Mouse (Mus musculus) midbrain, embryonic 11.5 days (tissue): ENCODE measurements around the gene Zfp456. TPM values are rescaled to one million over a fixed set of nuclear protein-coding genes. Genes with fewer than 3 reads are reported as not detected.
"Not testable (repeated sequence)": the region's sequence is repeated elsewhere in the genome, so short reads cannot be mapped to it uniquely, and the experiment has no call there.

Source experiments
- ATAC-seq: fragments of 200-750 bp; cut with Nextera tagmentation; 2 replicates; pipeline ENCODE4 v1.8.0; 2017; ENCODE audit warnings: moderate TSS enrichment, moderate library complexity; ENCODE audit not compliant: low FRiP score
- DNase-seq: peaks from one replicate; pipeline ENCODE4 v3.0.0; 2015; ENCODE audit warnings: low spot score; ENCODE audit errors: missing footprints
- H3K27ac ChIP-seq: fragments of 300-500 bp; sonication (generic); 2 replicates; pipeline ENCODE4 v1.5.1; 2014; ENCODE audit warnings: low read depth, low read length
- H3K27me3 ChIP-seq: fragments of 300-500 bp; sonication (generic); 2 replicates; pipeline ENCODE4 v1.6.1; 2014; ENCODE audit warnings: mild to moderate bottlenecking, low read length, moderate library complexity, mixed read lengths; ENCODE audit not compliant: control insufficient read depth, insufficient read depth
- H3K36me3 ChIP-seq: fragments of 300-500 bp; sonication (generic); 2 replicates; pipeline ENCODE4 v1.6.1; 2014; ENCODE audit warnings: mild to moderate bottlenecking, low read length, moderate library complexity, mixed read lengths; ENCODE audit not compliant: control insufficient read depth, insufficient read depth
- H3K4me1 ChIP-seq: fragments of 300-500 bp; sonication (generic); 2 replicates; pipeline ENCODE4 v1.6.1; 2014; ENCODE audit warnings: low read length; ENCODE audit not compliant: control insufficient read depth, insufficient read depth
- H3K4me2 ChIP-seq: fragments of 300-500 bp; sonication (generic); 2 replicates; pipeline ENCODE4 v1.6.1; 2014; ENCODE audit warnings: mild to moderate bottlenecking, moderate library complexity
- H3K4me3 ChIP-seq: fragments of 300-500 bp; sonication (generic); 2 replicates; pipeline ENCODE4 v1.5.1; 2014; ENCODE audit warnings: low read depth, low read length
- H3K9ac ChIP-seq: fragments of 300-500 bp; sonication (generic); 2 replicates; pipeline ENCODE4 v1.6.1; 2014; ENCODE audit warnings: low read length
- H3K9me3 ChIP-seq: fragments of 300-500 bp; sonication (generic); 2 replicates; pipeline ENCODE4 v1.6.1; 2016; ENCODE audit warnings: low read length; ENCODE audit not compliant: control insufficient read depth
- WGBS: fragments of 180-500 bp; shearing (Covaris S2); extraction: QIAGEN DNeasy Blood & Tissue Kit; methylation state at CpG from one replicate; pipeline ENCODE4 v1.1.7; 2014; 5-methylcytosine and 5-hydroxymethylcytosine counted together
- polyA plus RNA-seq: library from polyadenylated mRNA; unstranded; fragments of >200 nt; fragmentation: Nextera tagmentation; extraction: Ambion mirVana; gene quantifications from 2 replicates; pipeline ENCODE4 v1.2.1, GENCODE M21; 2014

Gene Zfp456
- polyA plus RNA-seq, 1 experiment from 2014 or later, result 0.92 TPM

- not testable (repeated sequence) for H3K9ac ChIP-seq, H3K27ac ChIP-seq, H3K4me3 ChIP-seq, H3K9me3 ChIP-seq, H3K4me1 ChIP-seq, ATAC-seq, H3K36me3 ChIP-seq, H3K27me3 ChIP-seq, DNase-seq, H3K4me2 ChIP-seq
- whole genome bisulfite sequencing, result 73% methylated on average over 3 of the region's 3 CpGs
These were observed 645 bp upstream of the Zfp456 start for GRCm38 (mm10) chr13:67376255-67376654.

DNA sequence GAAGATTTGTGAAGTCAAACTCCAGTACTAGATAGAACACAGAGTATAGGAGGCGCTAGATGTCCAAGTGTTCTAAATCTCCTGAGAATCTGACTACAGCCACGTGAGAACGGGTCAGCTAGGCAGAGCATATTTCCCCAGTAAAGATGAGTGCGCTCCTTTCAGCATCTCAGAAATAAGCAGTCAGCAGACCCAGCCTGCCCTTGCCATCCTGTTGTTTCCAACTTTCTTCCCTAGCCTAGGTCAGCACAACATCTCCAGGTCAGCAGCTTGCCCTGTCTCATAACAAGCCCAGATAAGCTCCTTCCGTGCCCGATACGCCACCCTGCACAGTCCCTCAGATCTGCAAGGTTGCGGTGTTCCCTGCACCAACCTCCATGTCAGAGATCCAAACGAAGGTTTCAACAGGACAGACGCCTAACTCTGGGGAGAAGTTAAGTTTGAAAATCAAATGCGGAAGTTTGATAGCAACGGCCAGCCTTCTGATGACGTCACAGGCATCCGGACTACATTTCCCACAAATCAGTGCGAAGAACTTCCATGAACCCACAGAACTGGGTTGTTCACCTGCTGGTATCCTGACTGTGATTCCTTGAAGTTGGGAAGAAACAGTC is 15.4 kb downstream of the Zfp456 start, which contains the start of the genes Gm28044 and Zfp953:
TSS of gene Gm28044 (minus strand) at position 406 of the 614 bp plus-strand sequence.
TSS of gene Zfp953 (minus strand) at position 475 of the 614 bp plus-strand sequence.
- no peaks in the 10 kb centered on the region for H3K9me3 ChIP-seq
- under 1% methylated on average over 15 of the region's 15 CpGs for WGBS
- no peaks in the 10 kb centered on the region for H3K27me3 ChIP-seq
- ATAC-seq (peak; percentile 96), DNase-seq (peak; percentile 99)
- peak within 1 kb of the TSS; percentile 53 for H3K4me3 ChIP-seq
- H3K27ac ChIP-seq, result no peak within 1 kb of the TSS
- peak within 1 kb of the TSS; percentile 44 for H3K4me2 ChIP-seq
- no peaks in the 10 kb centered on the region for H3K36me3 ChIP-seq
- H3K4me1 ChIP-seq, result no peaks in the 10 kb centered on the region
- H3K9ac ChIP-seq, result peak within 1 kb of the TSS; percentile 50

DNA sequence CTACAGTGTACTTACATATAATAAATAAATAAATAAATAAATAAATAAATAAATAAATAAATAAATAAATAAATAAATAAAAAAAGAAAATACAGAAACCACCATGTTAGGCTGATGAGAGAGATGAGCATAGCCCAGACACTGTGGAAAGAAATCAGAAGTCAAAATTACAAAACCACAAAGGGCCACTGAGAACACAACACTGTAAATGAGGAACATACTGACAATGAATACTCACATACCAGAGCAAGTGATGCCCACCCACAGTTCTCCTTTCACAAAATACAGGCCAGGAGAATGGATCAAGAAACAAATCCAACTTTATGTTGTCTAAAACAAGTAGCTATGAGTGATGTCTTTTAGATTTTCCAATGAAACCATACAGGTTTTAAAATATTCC is 23.8 kb downstream of the Zfp456 start:
- DNase-seq, result no peak
- H3K27ac ChIP-seq, result no peak overlapping the region
- H3K4me3 ChIP-seq, result no peak overlapping the region
- no peak overlapping the region for H3K4me2 ChIP-seq
- H3K9me3 ChIP-seq, result no peaks in the 10 kb centered on the region
- H3K36me3 ChIP-seq, result no peaks in the 10 kb centered on the region
- no peak for ATAC-seq
- no peaks in the 10 kb centered on the region for H3K4me1 ChIP-seq
- no peak overlapping the region for H3K9ac ChIP-seq
- H3K27me3 ChIP-seq, result no peaks in the 10 kb centered on the region

DNA sequence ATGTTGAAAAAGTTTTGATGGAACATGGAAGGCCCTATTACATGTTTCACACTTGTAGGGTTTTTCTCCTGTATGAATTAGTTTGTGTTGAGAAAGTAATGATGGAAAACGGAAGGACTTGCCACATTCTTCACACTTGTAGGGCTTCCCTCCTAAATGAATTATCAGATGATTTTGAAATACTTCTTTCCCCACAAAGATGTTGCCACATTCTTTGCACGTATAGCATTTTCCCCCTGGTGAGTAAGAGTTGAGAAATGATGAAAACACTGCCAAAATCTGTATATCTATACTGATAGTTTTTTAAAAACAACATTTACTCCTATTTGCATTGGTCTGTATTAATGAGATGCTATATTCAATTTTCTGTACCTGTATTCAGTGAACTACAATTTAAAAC is 32.2 kb downstream of the Zfp456 start:
- DNase-seq (no peak), ATAC-seq (no peak)
- H3K4me2 ChIP-seq, result no peak overlapping the region
- H3K27me3 ChIP-seq, result no peaks in the 10 kb centered on the region
- 89% methylated on average over 2 of the region's 2 CpGs for WGBS
- no peaks in the 10 kb centered on the region for H3K36me3 ChIP-seq
- no peak overlapping the region for H3K9ac ChIP-seq
- H3K4me3 ChIP-seq, result no peak overlapping the region
- H3K9me3 ChIP-seq, result no peaks in the 10 kb centered on the region
- H3K4me1 ChIP-seq, result no peaks in the 10 kb centered on the region
- no peak overlapping the region for H3K27ac ChIP-seq

DNA sequence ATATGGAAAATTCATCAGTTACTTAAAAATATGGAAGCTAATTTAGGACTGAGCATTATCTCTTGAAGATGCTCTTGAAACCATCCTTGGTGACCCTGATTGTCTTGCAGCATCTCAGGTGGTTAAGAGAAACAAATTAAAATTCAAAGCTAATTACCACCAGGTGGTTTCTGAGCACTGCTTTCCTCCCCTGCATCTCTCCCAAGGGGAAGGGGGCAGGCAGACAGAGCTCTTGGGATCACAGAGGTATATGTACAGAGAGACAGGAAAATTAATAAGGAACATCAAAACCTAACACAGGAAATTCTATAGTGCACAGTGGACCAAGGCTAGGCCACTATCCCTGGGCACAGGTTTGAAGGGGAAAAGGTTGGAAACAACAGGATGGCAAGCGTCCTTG is 42.7 kb downstream of the Zfp456 start:
- peak; percentile 20 for ATAC-seq
- H3K9ac ChIP-seq, result peak overlapping the region; percentile 61
- H3K4me1 ChIP-seq, result no peaks in the 10 kb centered on the region
- no peak overlapping the region for H3K27ac ChIP-seq
- no peaks in the 10 kb centered on the region for H3K36me3 ChIP-seq
- H3K4me2 ChIP-seq, result peak overlapping the region; percentile 51
- H3K4me3 ChIP-seq, result peak overlapping the region; percentile 35
- no peaks in the 10 kb centered on the region for H3K27me3 ChIP-seq
- 82% methylated on average over 1 of the region's 1 CpGs for WGBS
- no peak for DNase-seq
- H3K9me3 ChIP-seq, result no peaks in the 10 kb centered on the region

DNA sequence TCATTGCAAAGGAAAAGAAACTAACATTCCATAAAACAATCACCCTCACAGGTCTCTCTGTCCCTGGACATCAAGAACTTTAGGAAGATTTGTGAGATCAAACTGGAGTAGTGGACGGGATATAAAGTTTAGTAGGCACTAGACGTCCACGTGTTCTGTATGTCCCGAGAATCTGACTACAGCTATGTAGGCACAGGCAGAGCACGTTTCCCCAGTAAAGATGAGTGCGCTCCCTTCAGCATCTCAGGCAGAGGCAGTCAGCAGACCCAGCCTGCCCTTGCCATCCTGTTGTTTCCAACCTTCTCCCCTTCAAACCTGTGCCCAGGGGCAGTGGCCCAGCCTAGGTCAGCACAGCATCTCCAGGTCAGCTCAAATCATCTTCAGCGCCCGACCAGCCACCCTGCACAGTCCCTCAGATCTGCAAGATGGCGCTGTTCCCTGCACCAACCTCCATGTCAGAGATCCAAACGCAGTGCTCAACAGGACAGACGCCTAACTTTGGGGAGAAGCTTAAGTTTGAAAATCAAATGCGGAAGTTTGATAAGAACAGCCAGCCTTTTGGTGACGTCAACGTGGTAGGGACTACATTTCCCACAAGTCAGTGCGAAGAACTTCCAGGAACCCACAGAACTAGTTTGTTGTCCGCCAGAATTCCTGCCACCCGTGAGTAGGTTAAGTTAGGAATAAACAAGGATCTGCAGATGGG is 43.4 kb downstream of the Zfp456 start, which contains the start of gene Zfp595:
TSS of gene Zfp595 (minus strand) at position 552 of the 706 bp plus-strand sequence.
- no peak within 1 kb of the TSS for H3K27ac ChIP-seq
- no peaks in the 10 kb centered on the region for H3K9me3 ChIP-seq
- WGBS, result 20% methylated on average over 17 of the region's 17 CpGs
- peak within 1 kb of the TSS; percentile 51 for H3K4me2 ChIP-seq
- no peaks in the 10 kb centered on the region for H3K27me3 ChIP-seq
- DNase-seq (peak; percentile 98), ATAC-seq (peak; percentile 93)
- H3K4me3 ChIP-seq, result peak within 1 kb of the TSS; percentile 35
- no peaks in the 10 kb centered on the region for H3K36me3 ChIP-seq
- peak within 1 kb of the TSS; percentile 61 for H3K9ac ChIP-seq
- H3K4me1 ChIP-seq, result no peaks in the 10 kb centered on the region

Other genes with a start within 250 kb of the Zfp456 start
- 4.3 and 6.6 TPM in 2 replicates for gene Rsl1, start 202.6 kb downstream of the Zfp456 start, polyA plus RNA-seq
- gene Zfp455, start 181.3 kb downstream of the Zfp456 start, polyA plus RNA-seq, result 1.7 and 1.9 TPM in 2 replicates
- 2.6 and 2.9 TPM in 2 replicates for gene Zfp458, start 97.3 kb downstream of the Zfp456 start, polyA plus RNA-seq
- gene Zfp457, start 69.3 kb downstream of the Zfp456 start, polyA plus RNA-seq, result 0.12 and 0.40 TPM in 2 replicates
- gene Zfp595, start 43.2 kb downstream of the Zfp456 start, polyA plus RNA-seq, result 2.1 and 2.5 TPM in 2 replicates
- gene Gm28044, start 15.3 kb downstream of the Zfp456 start, polyA plus RNA-seq, result not detected in 2 replicates
- 1.1 and 1.2 TPM in 2 replicates for gene Zfp953, start 15.2 kb downstream of the Zfp456 start, polyA plus RNA-seq
- 0.41 TPM in 1 of 2 replicates, not detected in the other for gene Gm28041, start 77 bp downstream of the Zfp456 start, polyA plus RNA-seq
- 3.6 and 4.0 TPM in 2 replicates for gene Zfp429, start 24.0 kb upstream of the Zfp456 start, polyA plus RNA-seq
- gene Zfp459, start 45.6 kb upstream of the Zfp456 start, polyA plus RNA-seq, result 0.26 and 1.3 TPM in 2 replicates
- 7.5 and 9.4 TPM in 2 replicates for gene Zfp874a, start 75.8 kb upstream of the Zfp456 start, polyA plus RNA-seq
- gene Zfp874b, start 108.4 kb upstream of the Zfp456 start, polyA plus RNA-seq, result 1.2 and 1.9 TPM in 2 replicates
- 17.9 and 19.6 TPM in 2 replicates for gene Zfp58, start 124.7 kb upstream of the Zfp456 start, polyA plus RNA-seq
- gene Gm26965, start 150.3 kb upstream of the Zfp456 start, polyA plus RNA-seq, result not detected in 2 replicates
- 31.7 and 34.9 TPM in 2 replicates for gene Zfp87, start 150.4 kb upstream of the Zfp456 start, polyA plus RNA-seq
- gene Zfp748, start 178.0 kb upstream of the Zfp456 start, polyA plus RNA-seq, result 18.8 and 21.4 TPM in 2 replicates
- gene Zfp729b, start 233.9 kb upstream of the Zfp456 start, polyA plus RNA-seq, result 4.7 and 5.3 TPM in 2 replicates